Mouse (Mus musculus): ENCODE measurements around the gene Mettl26. TPM values are rescaled to one million over a fixed set of nuclear protein-coding genes. Genes with fewer than 3 reads are reported as not detected.
A peak's percentile ranks its signal among the peaks of the same experiment; 100 is the strongest.

Mettl26 gene
- polyA plus RNA-seq, 1 experiment from 2014 or later = 69.8 TPM

- peaks cover 70% of the 10 kb centered on the region for H3K36me3 ChIP-seq (replicated peaks)
- no peaks in the 10 kb centered on the region for H3K9me3 ChIP-seq
- H3K4me3 ChIP-seq = no peak overlapping the region
- no peaks in the 10 kb centered on the region for H3K27me3 ChIP-seq (replicated peaks; ENCODE audit: low read depth, poor library complexity, severe bottlenecking)
- H3K27ac ChIP-seq (replicated peaks) = peak overlapping the region; percentile 89
- WGBS = 85% methylated on average over 8 of the region's 8 CpGs
- H3K4me1 ChIP-seq = peaks cover 78% of the 10 kb centered on the region
- DNase-seq (ENCODE audit: low spot score) = no peak
These were observed 8.4 kb downstream of the Mettl26 start for GRCm38 (mm10) chr17:25883268-25883667.

- Histone ChIP-seq H3K4me1 (peaks cover 73% of the 10 kb centered on the region), H3K27ac (replicated peaks) (peak overlapping the region; percentile 89; the same call in 1 of the 2 replicates), H3K27me3 (replicated peaks; ENCODE audit: low read depth, poor library complexity, severe bottlenecking) (no peaks in the 10 kb centered on the region)
These were observed 8.9 kb downstream of the Mettl26 start for GRCm38 (mm10) chr17:25883824-25884223.

GRCm38 (mm10) chr17:25885636-25886035 is 10.8 kb downstream of the Mettl26 start:
- peaks cover 54% of the 10 kb centered on the region for H3K4me1 ChIP-seq
- no peaks in the 10 kb centered on the region for H3K9me3 ChIP-seq
- no peaks in the 10 kb centered on the region for H3K27me3 ChIP-seq (replicated peaks; ENCODE audit: low read depth, poor library complexity, severe bottlenecking)
- DNase-seq (ENCODE audit: low spot score) = peak; percentile 41
- no peak overlapping the region for H3K27ac ChIP-seq (replicated peaks)
- no peak overlapping the region for H3K4me3 ChIP-seq
- H3K36me3 ChIP-seq (replicated peaks) = peaks cover 74% of the 10 kb centered on the region
- whole genome bisulfite sequencing = 45% methylated on average over 4 of the region's 4 CpGs

More at GRCm38 (mm10) chr17:25883824-25884223, 8.9 kb downstream of the Mettl26 start:
- peaks cover 70% of the 10 kb centered on the region for H3K36me3 ChIP-seq (replicated peaks)
- no peak for DNase-seq (ENCODE audit: low spot score)
- 90% methylated on average over 3 of the region's 3 CpGs for WGBS
- H3K9me3 ChIP-seq = no peaks in the 10 kb centered on the region
- H3K4me3 ChIP-seq = no peak overlapping the region

- H3K9me3 ChIP-seq = no peaks in the 10 kb centered on the region
- no peaks in the 10 kb centered on the region for H3K27me3 ChIP-seq (replicated peaks; ENCODE audit: low read depth, poor library complexity, severe bottlenecking)
- H3K36me3 ChIP-seq (replicated peaks) = peaks cover 77% of the 10 kb centered on the region
- H3K27ac ChIP-seq (replicated peaks) = no peak overlapping the region
- H3K4me3 ChIP-seq = no peak overlapping the region
- DNase-seq (ENCODE audit: low spot score) = no peak
- H3K4me1 ChIP-seq = peaks cover 43% of the 10 kb centered on the region
These were observed 11.9 kb downstream of the Mettl26 start for GRCm38 (mm10) chr17:25886806-25887205.

- Histone ChIP-seq H3K36me3 (replicated peaks) (peaks cover 73% of the 10 kb centered on the region), H3K4me3 (no peak overlapping the region), H3K27ac (replicated peaks) (no peak overlapping the region), H3K9me3 (no peaks in the 10 kb centered on the region), H3K27me3 (replicated peaks; ENCODE audit: low read depth, poor library complexity, severe bottlenecking) (no peaks in the 10 kb centered on the region), H3K4me1 (peaks cover 36% of the 10 kb centered on the region)
- 91% methylated on average over 10 of the region's 10 CpGs for WGBS
- DNase-seq (ENCODE audit: low spot score) = no peak
These were observed 12.6 kb downstream of the Mettl26 start for GRCm38 (mm10) chr17:25887467-25887866.

- Histone ChIP-seq H3K27me3 (replicated peaks; ENCODE audit: low read depth, poor library complexity, severe bottlenecking) (no peaks in the 10 kb centered on the region), H3K4me3 (no peak overlapping the region), H3K9me3 (no peaks in the 10 kb centered on the region), H3K27ac (replicated peaks) (no peak overlapping the region), H3K4me1 (peaks cover 23% of the 10 kb centered on the region), H3K36me3 (replicated peaks) (peaks cover 59% of the 10 kb centered on the region)
- WGBS = 86% methylated on average over 3 of the region's 3 CpGs
- no peak for DNase-seq (ENCODE audit: low spot score)
These were observed 14.0 kb downstream of the Mettl26 start for GRCm38 (mm10) chr17:25888837-25889236.

- Histone ChIP-seq H3K4me1 (peaks cover 25% of the 10 kb centered on the region), H3K36me3 (replicated peaks) (peaks cover 18% of the 10 kb centered on the region), H3K4me3 (no peak overlapping the region), H3K27ac (replicated peaks) (peak overlapping the region; percentile 68), H3K27me3 (replicated peaks; ENCODE audit: low read depth, poor library complexity, severe bottlenecking) (no peaks in the 10 kb centered on the region), H3K9me3 (no peaks in the 10 kb centered on the region)
- DNase-seq (ENCODE audit: low spot score) = peak; percentile 76
- 33% methylated on average over 2 of the region's 2 CpGs for WGBS
These were observed 19.2 kb downstream of the Mettl26 start for GRCm38 (mm10) chr17:25893975-25894617.

- DNase-seq (ENCODE audit: low spot score) = no peak
- Histone ChIP-seq H3K4me3 (no peak overlapping the region), H3K27ac (replicated peaks) (peak overlapping the region; percentile 55; the same call in 1 of the 2 replicates), H3K36me3 (replicated peaks) (peaks cover 11% of the 10 kb centered on the region), H3K27me3 (replicated peaks; ENCODE audit: low read depth, poor library complexity, severe bottlenecking) (no peaks in the 10 kb centered on the region), H3K9me3 (no peaks in the 10 kb centered on the region; the same call in 1 of the 2 replicates), H3K4me1 (peaks cover 25% of the 10 kb centered on the region)
- 20% methylated on average over 2 of the region's 2 CpGs for WGBS
These were observed 20.5 kb downstream of the Mettl26 start for GRCm38 (mm10) chr17:25895415-25895814.

- Histone ChIP-seq H3K4me1 (peaks cover 25% of the 10 kb centered on the region), H3K4me3 (no peak overlapping the region), H3K27me3 (replicated peaks; ENCODE audit: low read depth, poor library complexity, severe bottlenecking) (no peaks in the 10 kb centered on the region), H3K36me3 (replicated peaks) (peaks cover 15% of the 10 kb centered on the region), H3K9me3 (no peaks in the 10 kb centered on the region; the same call in 1 of the 2 replicates), H3K27ac (replicated peaks) (peak overlapping the region; percentile 55; the same call in 1 of the 2 replicates)
- WGBS = 56% methylated on average over 12 of the region's 12 CpGs
- DNase-seq (ENCODE audit: low spot score) = peak; percentile 39
These were observed 21.0 kb downstream of the Mettl26 start for GRCm38 (mm10) chr17:25895891-25896290.

GRCm38 (mm10) chr17:25900193-25900592 is 25.3 kb downstream of the Mettl26 start:
- Histone ChIP-seq H3K4me3 (no peak overlapping the region), H3K9me3 (no peaks in the 10 kb centered on the region; the same call in 1 of the 2 replicates), H3K36me3 (replicated peaks) (peaks cover 18% of the 10 kb centered on the region), H3K4me1 (peaks cover 18% of the 10 kb centered on the region), H3K27me3 (replicated peaks; ENCODE audit: low read depth, poor library complexity, severe bottlenecking) (no peaks in the 10 kb centered on the region), H3K27ac (replicated peaks) (no peak overlapping the region)
- no peak for DNase-seq (ENCODE audit: low spot score)
- WGBS = 92% methylated on average over 1 of the region's 1 CpGs

- H3K9me3 ChIP-seq = no peaks in the 10 kb centered on the region; the same call in 1 of the 2 replicates
- peaks cover 28% of the 10 kb centered on the region for H3K36me3 ChIP-seq (replicated peaks)
- H3K27ac ChIP-seq (replicated peaks) = no peak overlapping the region
- no peaks in the 10 kb centered on the region for H3K27me3 ChIP-seq (replicated peaks; ENCODE audit: low read depth, poor library complexity, severe bottlenecking)
- no peaks in the 10 kb centered on the region for H3K4me1 ChIP-seq
- no peak for DNase-seq (ENCODE audit: low spot score)
- H3K4me3 ChIP-seq = no peak overlapping the region
- 86% methylated on average over 3 of the region's 3 CpGs for WGBS
These were observed 28.2 kb downstream of the Mettl26 start for GRCm38 (mm10) chr17:25903061-25903460.

- Histone ChIP-seq H3K27me3 (replicated peaks; ENCODE audit: low read depth, poor library complexity, severe bottlenecking) (no peaks in the 10 kb centered on the region), H3K27ac (replicated peaks) (no peak overlapping the region), H3K4me1 (no peaks in the 10 kb centered on the region), H3K36me3 (replicated peaks) (peaks cover 18% of the 10 kb centered on the region), H3K4me3 (no peak overlapping the region), H3K9me3 (no peaks in the 10 kb centered on the region)
- DNase-seq (ENCODE audit: low spot score) = no peak
- WGBS = 88% methylated on average over 2 of the region's 2 CpGs
These were observed 32.8 kb downstream of the Mettl26 start for GRCm38 (mm10) chr17:25907640-25908039.

GRCm38 (mm10) chr17:25911816-25912215 is 36.9 kb downstream of the Mettl26 start:
- WGBS = 89% methylated on average over 4 of the region's 4 CpGs

More at GRCm38 (mm10) chr17:25911816-25912215, 36.9 kb downstream of the Mettl26 start:
- Histone ChIP-seq H3K4me1 (0 out of 2 replicates have a peak, but pooled peaks cover 4% of the 10 kb centered on the region), H3K27ac (replicated peaks) (no peak overlapping the region), H3K4me3 (no peak overlapping the region), H3K9me3 (no peaks in the 10 kb centered on the region), H3K36me3 (replicated peaks) (peaks cover 26% of the 10 kb centered on the region), H3K27me3 (replicated peaks; ENCODE audit: low read depth, poor library complexity, severe bottlenecking) (no peaks in the 10 kb centered on the region)
- no peak for DNase-seq (ENCODE audit: low spot score)
